8 mouse cellular contexts compared by ENCODE assay signal in genomic region chr11:90389902-90390816, GRCm38 (mm10). TPM values are rescaled to one million over a fixed set of nuclear protein-coding genes. Genes with fewer than 3 reads are reported as not detected.
DNase-seq lines count a peak whose midpoint lies in the region; ATAC-seq and TF ChIP-seq lines count a peak whose summit lies in the region.

No protein-coding gene starts in this region.

- peak; percentile 31 for DNase-seq in right cerebral cortex, postnatal 14 days
- no peak for DNase-seq in right cerebral cortex, postnatal 36 days (ENCODE audit: low spot score in 2 of 2)
- peak; percentile 32 to 41 for DNase-seq in cerebellum, postnatal 25 days
- no peak for DNase-seq in liver, embryonic 14.5 days (ENCODE audit: low read depth in 3 of 3, low spot score in 3 of 3)
- no peak for DNase-seq in Muller cell, postnatal 12 days (ENCODE audit: inconsistent ontology term)

- peaks cover 64% of the 10 kb centered on the region for H3K27me3 ChIP-seq in hindbrain, embryonic 13.5 days
- peaks cover 34% of the 10 kb centered on the region for H3K27me3 ChIP-seq in liver, embryonic 14.5 days (ENCODE audit: control insufficient read depth, insufficient read depth, low read length)
- H3K27me3 ChIP-seq in stomach, embryonic 15.5 days (replicated peaks): peaks cover 13% of the 10 kb centered on the region

- peak overlapping the region; percentile 70 for H3K9ac ChIP-seq in hindbrain, embryonic 13.5 days
- H3K9ac ChIP-seq in liver, embryonic 14.5 days (replicated peaks): no peak overlapping the region
- 0 out of 2 replicates have a peak overlapping the region, but pooled peaks have one; percentile 32 for H3K9ac ChIP-seq in stomach, embryonic 15.5 days

- no peak overlapping the region for H3K27ac ChIP-seq in hindbrain, embryonic 13.5 days
- no peak overlapping the region for H3K27ac ChIP-seq in liver, embryonic 14.5 days
- no peak overlapping the region for H3K27ac ChIP-seq in stomach, embryonic 15.5 days

- TF ChIP-seq CTCF in liver, embryonic 14.5 days (IDR thresholded peaks at IDR 0.05; ENCODE audit: low read depth): no peak

- H3K9me3 ChIP-seq in hindbrain, embryonic 13.5 days: no peaks in the 10 kb centered on the region
- H3K9me3 ChIP-seq in liver, embryonic 14.5 days (ENCODE audit: control insufficient read depth, low read length): no peaks in the 10 kb centered on the region
- no peaks in the 10 kb centered on the region for H3K9me3 ChIP-seq in stomach, embryonic 15.5 days

- under 1% methylated on average over 41 of the region's 41 CpGs for WGBS in hindbrain, embryonic 13.5 days
- WGBS in liver, embryonic 14.5 days (ENCODE audit: insufficient replicate concordance): under 1% methylated on average over 40 of the region's 41 CpGs
- 1% methylated on average over 41 of the region's 41 CpGs for WGBS in stomach, embryonic 15.5 days

- peaks cover 25% of the 10 kb centered on the region for H3K4me1 ChIP-seq in hindbrain, embryonic 13.5 days (replicated peaks)
- H3K4me1 ChIP-seq in liver, embryonic 14.5 days (replicated peaks; ENCODE audit: control insufficient read depth in 2 of 2, insufficient read depth in 2 of 2, low read length in 1 of 2): peaks cover 0 to 5% of the 10 kb centered on the region in 2 experiments; a peak in 2 of 4 replicates
- H3K4me1 ChIP-seq in stomach, embryonic 15.5 days: peaks cover 7% of the 10 kb centered on the region

- no peaks in the 10 kb centered on the region for H3K36me3 ChIP-seq in hindbrain, embryonic 13.5 days
- no peaks in the 10 kb centered on the region for H3K36me3 ChIP-seq in liver, embryonic 14.5 days (replicated peaks; ENCODE audit: control insufficient read depth, insufficient read depth, low read depth)
- no peaks in the 10 kb centered on the region for H3K36me3 ChIP-seq in stomach, embryonic 15.5 days

- no peak for TF ChIP-seq EP300 in liver, embryonic 14.5 days (IDR thresholded peaks at IDR 0.05; ENCODE audit: low read depth)

- peak overlapping the region; percentile 96 for H3K4me2 ChIP-seq in hindbrain, embryonic 13.5 days
- peak overlapping the region; percentile 67 for H3K4me2 ChIP-seq in liver, embryonic 14.5 days (ENCODE audit: low read depth)
- H3K4me2 ChIP-seq in stomach, embryonic 15.5 days: peak overlapping the region; percentile 96

- peak; percentile 82 for ATAC-seq in hindbrain, embryonic 13.5 days (ENCODE audit: low FRiP score)
- peak; percentile 36 for ATAC-seq in liver, embryonic 14.5 days (ENCODE audit: insufficient read depth)
- peak; percentile 20 for ATAC-seq in stomach, embryonic 15.5 days (ENCODE audit: insufficient read depth, low FRiP score, low read depth)
- no peak for ATAC-seq in granulocyte monocyte progenitor cell, adult 5-6 weeks (replicated peaks; ENCODE audit: poor library complexity, severe bottlenecking)

- peak overlapping the region; percentile 54 for H3K4me3 ChIP-seq in hindbrain, embryonic 13.5 days
- peak overlapping the region; percentile 48 to 51 for H3K4me3 ChIP-seq in liver, embryonic 14.5 days (ENCODE audit: insufficient read depth in 1 of 2, low read depth in 2 of 2, low read length in 2 of 2)
- H3K4me3 ChIP-seq in stomach, embryonic 15.5 days (replicated peaks): peak overlapping the region; percentile 54

RNA-seq across cellular contexts. Expression of gene Hlf, which starts 0.5 kb away (rescaled TPM):
- polyA plus RNA-seq in hindbrain, embryonic 13.5 days (2015; fragmentation: Nextera tagmentation; extraction: Ambion mirVana): 3.3 and 4.6 TPM in 2 replicates
- 2.5 and 2.7 TPM in 2 replicates for polyA plus RNA-seq in liver, embryonic 14.5 days (2012; rRNA removed)
- 3.7 TPM in 2 replicates for polyA plus RNA-seq in liver, embryonic 14.5 days (2014; fragmentation: Nextera tagmentation; extraction: Ambion mirVana)
- 1.8 and 1.9 TPM in 2 replicates for polyA plus RNA-seq in stomach, embryonic 15.5 days (2015; fragmentation: Nextera tagmentation; extraction: Ambion mirVana)
- total RNA-seq in granulocyte monocyte progenitor cell, adult 5-6 weeks (2014; fragmentation: Nextera tagmentation): 10.2 and 11.0 TPM in 2 replicates
- total RNA-seq in granulocyte monocyte progenitor cell, adult 5-6 weeks (2017): 2.3 and 2.5 TPM in 2 replicates

Comparison
In these comparisons a context has a peak if more than half of its experiments do, and no peak if none do; other contexts are left out.
1. DNase-seq: peak in right cerebral cortex, postnatal 14 days (single experiment) and cerebellum, postnatal 25 days (2 of 2); none in right cerebral cortex, postnatal 36 days (0 of 2), liver, embryonic 14.5 days (0 of 3) and Muller cell, postnatal 12 days (single experiment).
2. Peak in every context shown above with its lines, with median percentiles within 50 percentile points of each other: H3K4me2 ChIP-seq and H3K4me3 ChIP-seq.